Mouse (Mus musculus) splenic B cell, adult 2 months (primary cell): Measurements from ENCODE around the gene Slc38a1.
A peak's percentile ranks its signal among the peaks of the same experiment; 100 is the strongest.

Experiments
- DNase-seq: peaks from one replicate; pipeline ENCODE4 v3.0.0-alpha.2; 2011; ENCODE audit warnings: low read depth, low spot score
- H3K27me3 ChIP-seq: 2 replicates; pipeline ENCODE4 v1.6.1; 2012; ENCODE audit warnings: mild to moderate bottlenecking, low read length, moderate library complexity, mixed read lengths; ENCODE audit not compliant: control insufficient read depth, poor library complexity, insufficient read depth, severe bottlenecking
- H3K36me3 ChIP-seq: 2 replicates; pipeline ENCODE4 v1.6.1; 2012; ENCODE audit warnings: mild to moderate bottlenecking, low read length, moderate library complexity, mixed read lengths; ENCODE audit not compliant: control insufficient read depth, poor library complexity, insufficient read depth, severe bottlenecking

Slc38a1 gene

DNA sequence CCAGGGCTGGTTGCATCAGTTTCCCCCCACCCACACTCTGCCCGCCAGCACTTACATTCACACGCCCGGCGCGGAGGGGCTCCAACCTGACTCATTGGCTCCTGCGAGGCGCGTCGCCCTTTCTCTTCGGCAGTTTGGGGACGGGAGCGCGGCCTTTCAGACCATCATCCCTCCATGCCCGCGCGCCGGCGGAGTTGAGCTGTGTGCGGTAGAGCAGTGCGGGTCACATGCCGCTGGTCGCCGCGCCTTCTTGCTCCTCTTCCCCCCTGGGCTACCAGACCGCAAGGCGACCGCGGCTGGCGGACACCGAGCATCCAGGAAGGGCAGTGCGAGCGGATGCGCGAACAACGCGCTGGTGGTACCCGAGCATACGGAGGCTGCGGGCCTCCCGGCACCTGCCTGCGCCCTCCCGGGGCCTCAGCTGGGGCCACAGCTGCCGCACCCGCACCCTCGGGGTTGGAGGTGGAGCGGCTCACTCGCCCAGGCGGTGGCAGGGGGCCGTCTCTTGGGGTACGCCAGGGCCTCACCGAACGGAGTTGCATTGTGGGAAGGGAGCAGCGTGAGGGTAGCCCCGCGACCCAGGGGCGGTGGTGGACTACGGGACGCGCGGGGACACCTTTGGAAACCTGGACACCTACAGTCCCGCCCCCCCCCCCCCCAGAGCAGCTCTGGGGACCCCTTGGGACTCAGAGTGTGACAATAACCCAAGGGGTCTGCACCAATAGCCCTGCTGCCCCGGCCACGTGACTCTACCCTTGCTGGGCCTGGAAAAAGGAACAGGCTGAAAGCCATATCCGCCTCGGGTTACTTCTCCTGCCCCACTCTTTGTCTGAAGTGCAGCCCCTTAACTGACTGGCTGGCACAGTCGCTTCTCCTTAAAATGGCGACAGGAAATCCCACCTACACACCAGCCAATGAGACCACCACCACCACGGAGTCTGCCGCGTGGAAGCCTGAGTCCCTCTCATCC, at the start of gene Slc38a1:
Slc38a1 (minus strand) TSS at position 478 of the 970 bp plus-strand sequence.
- Histone ChIP-seq H3K36me3 (peaks cover 3% of the 10 kb centered on the region; the same call in 1 of the 2 replicates), H3K27me3 (no peaks in the 10 kb centered on the region)
- DNase-seq = peak; percentile 85

DNA sequence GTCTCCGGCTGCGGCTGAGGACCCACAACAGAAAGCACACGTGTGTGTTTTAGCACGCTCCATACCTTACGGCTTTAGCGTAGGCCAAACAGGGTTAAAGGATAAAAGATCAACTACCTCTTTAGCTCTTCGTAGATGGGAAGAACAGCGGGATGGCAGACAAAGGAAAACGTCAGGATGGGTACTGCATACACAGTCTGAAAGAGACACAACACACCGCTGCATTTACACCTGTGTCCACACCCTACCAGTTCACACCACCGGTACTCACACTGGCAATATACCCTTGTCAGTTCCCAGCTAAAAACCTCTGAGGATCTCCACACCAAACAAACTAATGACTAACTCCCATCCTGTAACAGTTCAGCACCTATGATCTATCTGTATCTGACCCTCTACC, 49.7 kb upstream of the Slc38a1 start:
- no peaks in the 10 kb centered on the region for H3K27me3 ChIP-seq
- H3K36me3 ChIP-seq = peaks cover 59% of the 10 kb centered on the region
- no peak for DNase-seq

DNA sequence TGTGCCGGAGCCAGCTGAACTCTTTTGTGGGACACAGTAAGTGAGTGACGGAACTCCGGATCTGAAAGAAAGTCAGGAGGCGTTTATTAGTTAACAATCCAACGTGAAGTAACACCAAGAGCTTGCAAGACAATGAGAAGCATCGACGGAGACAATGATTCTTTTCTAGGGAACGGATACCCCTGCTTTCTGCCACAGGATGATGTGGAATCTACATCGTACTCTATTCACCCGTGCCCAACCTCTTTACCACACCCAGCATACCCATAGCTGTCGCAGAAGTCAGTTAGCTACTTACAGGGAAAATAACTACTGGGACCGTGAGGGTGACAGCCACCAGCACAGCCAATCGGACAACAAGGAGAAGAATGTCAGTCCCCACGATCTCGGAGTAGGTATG, 48.7 kb upstream of the Slc38a1 start:
- Histone ChIP-seq H3K27me3 (no peaks in the 10 kb centered on the region), H3K36me3 (peaks cover 59% of the 10 kb centered on the region)
- no peak for DNase-seq

DNA sequence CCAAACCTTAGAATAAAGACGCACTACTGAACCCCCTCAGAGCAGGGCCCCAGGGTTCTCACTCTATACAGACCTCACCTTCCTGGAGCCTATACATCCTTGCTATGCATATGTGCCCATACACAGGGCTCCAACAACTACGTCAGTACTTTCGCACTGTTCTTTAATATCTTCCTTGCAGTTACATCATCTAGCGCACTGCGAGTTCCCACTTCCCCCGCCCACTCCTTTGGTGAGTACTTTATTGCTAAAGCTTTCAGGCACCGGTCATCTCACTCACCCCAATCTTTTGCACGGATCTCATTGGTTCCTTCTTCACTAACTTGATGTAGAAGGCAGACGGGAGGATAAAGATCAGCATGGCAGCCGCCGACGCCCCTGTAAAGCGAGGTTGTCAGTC, 48.1 kb upstream of the Slc38a1 start:
- DNase-seq = no peak
- H3K36me3 ChIP-seq = peaks cover 56% of the 10 kb centered on the region
- no peaks in the 10 kb centered on the region for H3K27me3 ChIP-seq

DNA sequence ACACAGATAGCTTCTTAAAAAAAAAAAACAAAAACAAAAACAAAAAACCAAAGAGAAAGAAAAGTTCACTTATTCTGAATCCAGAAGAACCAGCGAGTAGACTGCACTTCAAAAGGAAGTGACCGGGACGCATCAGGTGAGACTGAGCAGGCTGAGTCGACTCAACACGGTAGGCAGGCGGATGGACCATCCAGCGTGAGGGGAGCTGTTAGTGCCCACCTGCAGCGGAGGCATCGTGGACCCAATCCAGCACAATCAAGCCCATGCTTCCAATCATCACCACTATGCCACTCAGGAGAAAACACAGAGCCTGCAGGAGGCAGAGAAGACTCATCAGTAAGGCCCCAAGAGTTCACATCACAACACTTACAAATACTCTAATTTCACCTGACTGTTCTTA, 47.2 kb upstream of the Slc38a1 start:
- H3K27me3 ChIP-seq = no peaks in the 10 kb centered on the region
- no peak for DNase-seq
- peaks cover 48% of the 10 kb centered on the region for H3K36me3 ChIP-seq

DNA sequence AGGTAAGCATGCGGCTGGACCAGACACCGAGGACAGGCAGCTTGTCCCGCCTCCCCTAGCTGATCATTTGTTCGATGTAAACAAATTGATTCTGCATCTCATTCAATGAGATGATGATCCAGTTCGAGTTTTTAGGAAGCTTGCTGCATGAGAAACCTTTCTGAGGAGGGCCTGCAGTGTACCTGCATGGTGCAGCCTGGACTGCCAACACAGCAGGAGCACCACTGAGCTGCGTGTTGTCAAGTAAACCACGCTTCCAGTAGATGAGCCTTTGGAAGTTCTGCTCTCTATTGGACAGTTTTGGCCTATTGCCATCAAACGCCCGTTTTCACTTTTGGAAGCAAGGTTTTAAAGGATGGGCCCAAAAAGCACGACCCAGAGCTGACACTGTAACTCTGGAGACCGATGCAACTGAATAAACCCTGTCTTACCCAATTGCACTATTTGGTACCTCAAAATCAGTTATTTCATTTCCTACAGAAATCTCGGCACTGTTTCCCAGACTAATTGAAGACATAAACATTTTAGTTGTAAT, 46.1 kb upstream of the Slc38a1 start:
- no peak for DNase-seq
- H3K36me3 ChIP-seq = peaks cover 41% of the 10 kb centered on the region
- no peaks in the 10 kb centered on the region for H3K27me3 ChIP-seq

DNA sequence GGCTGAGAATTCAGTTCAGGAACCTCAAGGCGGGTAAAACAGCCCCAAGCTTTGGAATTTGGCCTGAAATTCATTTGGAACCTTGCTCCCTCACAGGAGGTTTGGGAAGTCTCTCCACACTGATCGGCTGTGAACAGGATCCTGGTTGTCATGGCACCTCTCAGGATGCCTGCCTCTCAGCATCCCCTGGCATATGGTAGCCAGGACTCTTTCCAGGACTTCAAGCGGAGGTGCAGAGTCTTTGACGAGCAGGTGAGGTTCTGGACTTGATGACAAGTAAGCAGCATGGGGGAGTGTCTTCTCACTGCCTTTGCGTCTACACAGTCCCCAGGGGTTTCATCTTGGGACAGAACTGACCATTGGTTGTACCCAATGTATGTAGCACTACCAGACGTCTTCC, 45.3 kb upstream of the Slc38a1 start:
- peaks cover 33% of the 10 kb centered on the region for H3K36me3 ChIP-seq
- H3K27me3 ChIP-seq = no peaks in the 10 kb centered on the region
- DNase-seq = no peak

DNA sequence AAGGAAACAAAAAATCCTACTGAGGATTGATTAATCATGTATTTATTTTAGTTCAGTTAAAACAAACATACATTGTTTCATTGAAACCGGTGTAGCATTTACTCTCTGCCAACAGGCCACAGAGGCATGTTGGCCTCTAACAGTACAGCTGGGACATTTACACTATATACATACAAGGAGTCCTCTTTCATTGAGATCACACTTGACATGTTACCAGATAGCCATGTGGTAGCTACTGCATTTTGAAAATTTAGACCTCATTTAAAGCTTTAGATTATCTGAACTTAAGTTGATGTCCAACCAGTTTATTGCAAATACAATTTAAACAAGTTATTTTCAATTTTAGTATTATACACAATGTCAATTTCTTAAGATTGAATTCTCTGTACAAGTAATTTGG, 44.7 kb upstream of the Slc38a1 start:
- no peaks in the 10 kb centered on the region for H3K27me3 ChIP-seq

DNA sequence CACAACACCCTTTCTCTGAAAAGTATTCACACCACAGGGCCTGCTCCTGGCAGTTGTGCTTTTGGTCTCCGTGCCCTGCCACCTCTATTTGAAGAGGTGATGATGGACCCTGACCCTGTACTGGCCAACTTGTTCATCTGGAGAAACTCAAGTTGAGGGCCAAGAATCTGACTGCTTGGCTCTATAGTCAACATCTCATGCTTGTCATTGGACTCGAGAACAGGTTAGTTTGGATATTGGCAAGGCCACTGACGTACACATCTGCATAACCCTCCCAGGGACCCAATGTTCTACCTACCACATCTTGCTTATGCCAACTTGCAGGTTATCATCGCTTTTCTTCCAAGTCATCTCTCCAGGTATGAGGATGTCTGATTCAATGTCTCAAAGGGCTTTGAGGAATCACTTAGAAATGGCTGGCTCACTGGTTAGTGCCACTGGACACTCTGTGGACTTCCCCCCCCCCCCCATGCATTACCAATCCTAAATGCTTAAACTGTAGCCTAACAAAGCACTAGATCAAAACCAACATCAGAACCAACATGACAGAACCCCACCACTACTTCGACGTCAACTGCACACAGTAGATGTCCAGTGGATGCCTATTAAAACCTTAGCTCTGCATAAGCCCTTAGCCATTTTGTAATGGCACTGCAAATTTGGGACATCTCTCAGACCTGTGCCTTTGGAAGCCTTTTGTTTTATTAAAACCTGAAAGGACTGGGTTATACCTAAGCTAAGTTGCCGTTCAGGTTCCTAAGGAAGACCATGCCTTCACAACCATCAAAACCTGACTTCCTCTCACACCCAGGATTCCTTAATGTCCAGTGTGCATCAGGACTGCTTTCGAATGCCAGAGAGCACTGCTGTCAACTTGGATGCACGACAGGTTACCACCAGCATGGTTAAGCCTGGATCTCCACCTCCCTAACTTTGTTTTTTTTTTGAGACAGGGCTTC, 43.8 kb upstream of the Slc38a1 start:
- H3K36me3 ChIP-seq = peaks cover 20% of the 10 kb centered on the region
- no peaks in the 10 kb centered on the region for H3K27me3 ChIP-seq
- peak; percentile 13 for DNase-seq

More for the DNA sequence above, 44.7 kb upstream of the Slc38a1 start:
- H3K36me3 ChIP-seq = peaks cover 27% of the 10 kb centered on the region
- DNase-seq = no peak

DNA sequence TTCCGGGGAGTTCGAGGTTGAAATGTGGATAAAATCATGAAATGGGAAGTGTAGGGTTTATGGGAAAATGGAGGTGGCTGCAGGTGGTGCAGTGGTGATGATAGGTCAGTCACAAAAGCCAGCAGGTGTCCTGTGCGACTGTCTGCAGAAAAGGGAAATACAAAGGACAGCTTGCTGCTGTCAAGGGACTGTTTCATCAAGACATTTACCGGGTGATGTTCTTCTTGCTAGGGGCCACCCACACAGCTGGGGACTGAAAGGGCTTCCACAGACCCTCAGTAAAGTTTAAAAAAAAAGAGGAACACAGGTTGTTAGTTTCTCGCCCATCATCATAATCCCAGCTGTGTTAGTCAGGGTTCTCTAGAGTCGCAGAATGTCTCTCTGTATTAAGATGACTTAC, 42.6 kb upstream of the Slc38a1 start:
- peak; percentile 43 for DNase-seq
- no peaks in the 10 kb centered on the region for H3K27me3 ChIP-seq
- H3K36me3 ChIP-seq = peaks cover 9% of the 10 kb centered on the region; the same call in 1 of the 2 replicates

DNA sequence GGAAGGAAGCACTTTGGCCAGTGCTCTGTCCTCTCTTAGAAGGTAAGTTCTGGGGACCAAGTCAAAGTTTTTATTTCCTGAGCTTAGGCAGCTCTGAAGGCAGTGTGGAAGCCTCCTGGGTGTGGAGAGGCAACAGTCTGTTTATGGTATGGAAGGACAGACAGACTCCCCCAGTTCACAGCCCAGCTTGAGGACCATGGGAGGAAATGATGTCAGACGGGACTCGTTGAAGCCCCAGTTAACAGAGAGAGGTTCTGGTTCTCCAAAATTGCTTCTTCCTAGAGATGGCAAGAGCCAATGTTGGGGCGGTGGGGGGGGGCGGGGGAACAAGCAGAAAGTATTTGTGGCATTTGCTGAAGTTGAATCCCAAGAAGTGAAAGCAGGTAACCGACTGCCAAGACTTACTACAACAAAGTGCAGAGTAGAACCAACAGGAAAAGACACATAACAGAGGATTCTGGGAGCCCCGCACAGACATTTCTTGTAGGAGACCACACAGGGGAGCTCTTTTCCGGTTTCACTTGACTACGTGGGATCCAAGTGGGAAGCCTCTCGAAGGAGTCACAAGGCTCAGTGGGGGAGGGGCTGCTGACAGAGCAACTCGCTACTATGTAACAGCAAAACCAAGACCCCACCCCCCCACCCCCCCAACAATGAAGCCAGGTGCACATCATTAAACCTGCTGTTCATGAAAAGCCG, 41.6 kb upstream of the Slc38a1 start:
- Histone ChIP-seq H3K36me3 (peaks cover 9% of the 10 kb centered on the region; the same call in 1 of the 2 replicates), H3K27me3 (no peaks in the 10 kb centered on the region)
- DNase-seq = peak; percentile 36

DNA sequence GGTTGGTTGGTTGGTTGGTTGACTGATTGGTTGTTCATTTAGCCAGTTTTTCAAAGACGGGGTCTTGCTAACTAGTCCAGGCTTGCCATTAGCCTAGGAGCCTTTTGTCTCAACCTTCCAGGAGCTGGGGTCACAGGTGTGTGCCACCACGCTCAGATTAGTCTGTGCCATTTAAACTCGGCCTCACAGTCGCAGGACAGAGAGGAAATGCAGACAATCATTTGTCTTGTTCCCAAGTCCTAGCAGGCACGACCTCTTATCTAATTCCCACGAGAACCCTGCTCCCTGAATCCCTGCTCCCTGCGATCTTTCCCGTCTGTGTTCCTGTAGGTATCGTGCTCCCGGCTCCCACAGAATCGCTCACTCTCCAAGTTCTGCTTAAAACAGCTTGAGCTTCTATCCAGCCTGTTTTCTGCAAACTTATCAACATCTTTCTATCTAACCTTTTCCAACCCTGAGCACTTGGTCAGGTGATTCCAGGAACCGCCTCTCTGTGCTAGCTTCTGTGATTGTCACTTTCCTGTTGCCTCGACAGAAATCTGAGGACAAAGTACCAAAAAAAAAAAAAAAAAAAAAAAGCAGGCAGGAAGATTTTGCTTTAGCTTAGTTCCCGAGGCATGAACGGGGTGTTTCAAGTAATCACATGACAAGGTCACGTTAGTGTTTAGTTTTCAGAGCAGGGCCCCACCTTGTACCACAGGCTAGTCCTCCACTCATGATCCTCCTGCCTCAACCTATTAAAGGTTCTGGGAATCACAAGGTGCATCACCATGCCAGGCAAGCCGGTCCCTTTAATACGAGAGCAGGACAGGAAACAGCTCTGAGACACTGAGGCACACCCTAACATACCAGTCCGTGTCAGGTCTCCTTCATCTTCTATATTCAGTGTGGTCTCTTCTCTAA, 36.4 kb upstream of the Slc38a1 start:
- H3K27me3 ChIP-seq = 0 out of 2 replicates have a peak, but pooled peaks cover 1% of the 10 kb centered on the region
- DNase-seq = no peak
- H3K36me3 ChIP-seq = no peaks in the 10 kb centered on the region

DNA sequence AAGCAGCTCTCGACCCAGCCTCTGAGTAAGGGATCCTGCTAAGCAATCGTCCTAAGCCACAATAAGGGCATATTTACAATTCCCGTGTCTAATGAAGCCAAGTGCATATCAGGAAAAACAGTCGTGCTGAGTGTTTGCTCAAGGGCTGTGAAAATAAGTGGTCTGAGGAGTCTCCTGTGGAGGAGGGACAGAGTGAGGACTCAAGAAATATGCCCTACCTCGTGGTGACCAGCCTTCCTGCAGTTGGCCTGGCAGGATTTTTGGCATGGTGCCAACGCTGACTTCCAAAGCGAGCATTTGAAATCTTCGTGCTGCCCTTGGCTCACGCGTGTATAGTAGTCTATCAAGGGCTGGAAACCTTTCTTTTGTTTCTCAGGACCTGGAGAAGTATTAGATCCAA, 33.8 kb upstream of the Slc38a1 start:
- no peak for DNase-seq
- Histone ChIP-seq H3K36me3 (no peaks in the 10 kb centered on the region), H3K27me3 (0 out of 2 replicates have a peak, but pooled peaks cover 1% of the 10 kb centered on the region)
